In genomic region chr9:82553213-82553612, GRCm38 (mm10) we compare ENCODE assay signal across 15 mouse cellular contexts.
"Had no signal": no experiment of that assay in that cellular context is flagged by ENCODE, and none has a peak within 500 bp of the region (broad histone marks: within the 10 kb centered on the region; RNA-seq: fewer than 3 reads in every experiment).

No protein-coding gene starts in this region.

- H3K9ac ChIP-seq: limb, embryonic 15.5 days; liver, embryonic 12.5 days; lung, embryonic 14.5 days; midbrain, embryonic 12.5 days had no signal

- H3K27me3 ChIP-seq: limb, embryonic 15.5 days; liver, embryonic 12.5 days; megakaryocyte, embryonic 14.5 days; midbrain, embryonic 12.5 days had no signal

- H3K36me3 ChIP-seq: limb, embryonic 15.5 days; liver, embryonic 12.5 days; midbrain, embryonic 12.5 days had no signal

- H3K4me2 ChIP-seq: limb, embryonic 15.5 days; liver, embryonic 12.5 days; lung, embryonic 14.5 days; midbrain, embryonic 12.5 days had no signal

- H3K4me3 ChIP-seq: layer of hippocampus, adult 2 months; limb, embryonic 15.5 days; liver, embryonic 12.5 days; megakaryocyte, embryonic 14.5 days; midbrain, embryonic 12.5 days had no signal

- H3K27ac ChIP-seq: layer of hippocampus, adult 2 months; limb, embryonic 15.5 days; liver, embryonic 12.5 days; macrophage; midbrain, embryonic 12.5 days; stomach, postnatal 0 days had no signal

- DNase-seq: kidney, adult 18-20 months; kidney, postnatal 10 days; kidney, postnatal 4 days; lung, embryonic 14.5 days; lung, postnatal 10 days; right cerebral cortex, adult 18-20 months; right cerebral cortex, postnatal 25 days; thymus, postnatal 4 days had no signal

- H3K9me3 ChIP-seq: limb, embryonic 15.5 days; liver, embryonic 12.5 days; megakaryocyte, embryonic 14.5 days; midbrain, embryonic 12.5 days had no signal

- ATAC-seq: liver, embryonic 12.5 days had no signal

- H3K4me1 ChIP-seq: limb, embryonic 15.5 days; liver, embryonic 12.5 days; megakaryocyte, embryonic 14.5 days; midbrain, embryonic 12.5 days had no signal
